Mouse (Mus musculus) midbrain, postnatal 0 days (tissue): ENCODE results near the gene Pagr1b. TPM values are rescaled to one million over a fixed set of nuclear protein-coding genes. Genes with fewer than 3 reads are reported as not detected.

Experiments
- ATAC-seq: fragments of 200-750 bp; cut with Nextera tagmentation; 2 replicates; pipeline ENCODE4 v1.8.0; 2017; ENCODE audit warnings: moderate number of reproducible peaks, mild to moderate bottlenecking, moderate TSS enrichment, moderate library complexity; ENCODE audit not compliant: low FRiP score
- DNase-seq: peaks from one replicate; pipeline ENCODE4 v3.0.0-alpha.2; 2015; ENCODE audit warnings: low spot score
- H3K27ac ChIP-seq: fragments of 300-500 bp; sonication (generic); 2 replicates; pipeline ENCODE4 v1.5.1; 2014; ENCODE audit warnings: low read depth, mild to moderate bottlenecking, low read length, mixed read lengths
- H3K27me3 ChIP-seq: fragments of 300-500 bp; sonication (generic); 2 replicates; pipeline ENCODE4 v1.6.1; 2014; ENCODE audit warnings: low read length, control low read depth, mixed read lengths; ENCODE audit not compliant: insufficient read depth
- H3K36me3 ChIP-seq: fragments of 300-500 bp; sonication (generic); 2 replicates; pipeline ENCODE4 v1.6.1; 2014; ENCODE audit warnings: low read length, control low read depth, mixed read lengths; ENCODE audit not compliant: insufficient read depth
- H3K4me1 ChIP-seq: fragments of 300-500 bp; sonication (generic); 2 replicates; pipeline ENCODE4 v1.6.1; 2014; ENCODE audit warnings: mild to moderate bottlenecking, control low read depth, antibody characterized with exemption, low read length, mixed read lengths; ENCODE audit not compliant: insufficient read depth
- H3K4me2 ChIP-seq: fragments of 300-500 bp; sonication (generic); 2 replicates; pipeline ENCODE4 v1.6.1; 2014; ENCODE audit warnings: low read depth, mild to moderate bottlenecking, low read length, mixed read lengths; ENCODE audit not compliant: poor library complexity, severe bottlenecking
- H3K4me3 ChIP-seq: fragments of 300-500 bp; sonication (generic); 2 replicates; pipeline ENCODE4 v1.5.1; 2014; ENCODE audit warnings: low read depth, mild to moderate bottlenecking, low read length, moderate library complexity
- H3K9ac ChIP-seq: fragments of 300-500 bp; sonication (generic); replicated peaks from 2 replicates; pipeline ENCODE4 v1.6.1; 2014; ENCODE audit warnings: mild to moderate bottlenecking, low read length, moderate library complexity, mixed read lengths; ENCODE audit not compliant: poor library complexity, severe bottlenecking
- H3K9me3 ChIP-seq: fragments of 300-500 bp; sonication (generic); 2 replicates; pipeline ENCODE4 v1.6.1; 2016; ENCODE audit warnings: low read length, control low read depth
- CTCF ChIP-seq: IDR thresholded peaks from 2 replicates; pipeline ENCODE4 v1.5.1; 2016; ENCODE audit warnings: antibody characterized with exemption, mild to moderate bottlenecking
- WGBS: fragments of 180-500 bp; shearing (Covaris S2); extraction: QIAGEN DNeasy Blood & Tissue Kit; methylation state at CpG from one replicate; pipeline ENCODE4 v1.1.7; 2014; 5-methylcytosine and 5-hydroxymethylcytosine counted together
- polyA plus RNA-seq: library from polyadenylated mRNA; unstranded; fragments of >200 nt; fragmentation: Nextera tagmentation; extraction: Ambion mirVana; gene quantifications from 2 replicates; pipeline ENCODE4 v1.2.1, GENCODE M21; 2015
- total RNA-seq: library from RNA; depleted of rRNA; stranded (reverse); fragments of >200 nt; gene quantifications from 2 replicates; pipeline ENCODE4 v1.2.3, GENCODE M21; 2014

Gene Pagr1b
- total and polyA plus RNA-seq, 2 experiments from 2014 or later: 2.4 TPM; not detected in 1

DNA sequence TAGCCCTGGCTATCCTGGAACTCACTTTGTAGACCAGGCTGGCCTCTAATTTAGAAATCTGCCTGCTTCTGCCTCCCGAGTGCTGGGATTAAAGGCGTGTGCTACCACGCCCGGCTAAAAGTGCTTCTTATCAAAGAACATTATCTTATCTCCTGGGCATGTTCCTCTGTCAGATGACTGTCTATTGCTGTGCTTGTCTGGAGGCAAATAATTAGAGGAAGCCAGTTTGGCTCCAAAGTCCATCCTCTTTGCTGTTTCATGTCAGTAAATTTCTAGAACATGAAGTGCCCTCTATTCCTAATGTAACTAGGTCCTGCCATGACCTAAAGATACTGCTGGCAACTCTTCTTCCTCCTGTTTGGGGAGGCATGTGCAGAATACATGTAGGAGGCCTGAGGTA is 34.2 kb downstream of the Pagr1b start:
- H3K9me3 ChIP-seq: no peaks in the 10 kb centered on the region
- H3K36me3 ChIP-seq: peaks cover 28% of the 10 kb centered on the region
- WGBS: 91% methylated on average over 4 of the region's 4 CpGs
- H3K4me3 ChIP-seq: no peak overlapping the region
- no peak for DNase-seq
- no peak overlapping the region for H3K4me2 ChIP-seq
- no peak for TF ChIP-seq CTCF
- H3K27ac ChIP-seq: no peak overlapping the region
- peaks cover 1% of the 10 kb centered on the region; the same call in 1 of the 2 replicates for H3K4me1 ChIP-seq
- no peak overlapping the region for H3K9ac ChIP-seq
- no peak for ATAC-seq
- H3K27me3 ChIP-seq: no peaks in the 10 kb centered on the region

DNA sequence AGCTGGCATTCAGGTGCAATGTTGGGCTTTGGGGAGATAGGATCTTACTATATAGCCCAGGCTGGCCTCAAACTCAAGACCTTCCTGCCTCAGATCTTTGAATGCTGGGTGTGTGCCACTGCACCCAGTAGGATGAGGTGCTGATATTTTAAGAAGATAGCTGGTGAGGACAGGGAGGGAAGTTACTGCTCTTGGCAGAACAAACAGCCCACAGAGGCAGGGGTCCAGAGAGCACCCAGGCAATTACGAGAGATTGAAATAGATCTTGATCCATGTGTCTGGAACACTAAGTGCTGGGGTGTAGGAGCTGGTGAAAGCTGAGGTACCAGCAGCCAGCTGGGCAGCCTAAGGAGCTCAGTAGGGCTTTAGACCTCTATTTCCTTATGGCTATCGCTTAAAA is 34.7 kb downstream of the Pagr1b start:
- Histone ChIP-seq H3K4me3 (no peak overlapping the region), H3K9me3 (no peaks in the 10 kb centered on the region), H3K27ac (no peak overlapping the region), H3K36me3 (peaks cover 28% of the 10 kb centered on the region), H3K9ac (no peak overlapping the region), H3K27me3 (no peaks in the 10 kb centered on the region), H3K4me1 (peaks cover 6% of the 10 kb centered on the region; the same call in 1 of the 2 replicates), H3K4me2 (no peak overlapping the region)
- 100% methylated on average over 2 of the region's 2 CpGs for WGBS
- TF ChIP-seq CTCF: no peak
- ATAC-seq: no peak
- DNase-seq: no peak

DNA sequence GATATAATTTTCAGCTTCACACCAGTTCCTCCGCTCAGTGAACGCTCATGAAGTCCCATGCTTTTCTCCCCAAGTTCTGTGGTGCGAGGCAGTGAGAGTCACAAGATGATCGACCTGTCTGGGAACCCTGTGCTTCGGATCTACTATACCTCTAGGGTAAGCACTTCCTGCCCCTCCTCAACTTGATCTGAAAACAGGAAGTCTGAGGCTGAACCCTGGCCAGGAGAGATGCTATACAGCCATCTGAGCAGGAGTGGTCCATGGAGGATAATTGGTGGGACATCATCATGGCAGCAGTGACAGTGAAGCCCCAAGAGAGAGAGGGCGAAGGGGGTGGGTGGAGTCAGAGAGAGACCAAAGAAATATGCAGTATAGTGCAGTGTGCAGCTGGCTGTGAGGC is 37.4 kb downstream of the Pagr1b start:
- no peak overlapping the region for H3K4me2 ChIP-seq
- H3K9me3 ChIP-seq: no peaks in the 10 kb centered on the region
- TF ChIP-seq CTCF: no peak
- H3K4me1 ChIP-seq: peaks cover 6% of the 10 kb centered on the region; the same call in 1 of the 2 replicates
- H3K36me3 ChIP-seq: peaks cover 28% of the 10 kb centered on the region
- ATAC-seq (no peak), DNase-seq (no peak)
- WGBS: 92% methylated on average over 6 of the region's 6 CpGs
- H3K27me3 ChIP-seq: no peaks in the 10 kb centered on the region
- no peak overlapping the region for H3K4me3 ChIP-seq
- no peak overlapping the region for H3K27ac ChIP-seq
- H3K9ac ChIP-seq: no peak overlapping the region

DNA sequence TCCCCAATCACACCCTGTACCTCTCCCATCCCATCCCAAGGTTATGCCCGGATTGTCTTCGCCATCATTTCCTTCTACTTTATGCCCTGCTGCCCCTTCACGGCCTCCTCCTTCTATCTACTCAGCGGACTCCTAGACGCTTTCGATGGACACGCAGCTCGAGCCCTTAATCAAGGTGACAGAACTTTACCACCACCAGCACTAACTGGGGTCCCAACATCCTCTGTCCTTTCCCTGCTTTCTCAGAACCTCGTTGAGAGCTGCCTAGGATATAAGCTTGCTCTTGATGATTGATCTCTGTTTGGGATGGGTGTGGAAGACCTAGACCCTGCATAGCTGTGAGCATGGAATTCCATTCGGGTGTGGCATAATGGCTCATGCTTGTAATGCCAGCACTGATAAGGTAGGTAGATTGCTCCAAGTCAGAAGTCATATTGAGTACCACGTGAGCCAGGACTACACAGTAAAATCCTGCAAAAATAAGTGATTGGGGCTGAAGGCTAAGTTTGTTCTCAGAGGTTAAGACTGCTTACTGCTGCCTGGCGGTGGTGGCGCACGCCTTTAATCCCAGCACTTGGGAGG is 39.3 kb downstream of the Pagr1b start:
- 28% methylated on average over 14 of the region's 14 CpGs for WGBS
- ATAC-seq: peak; percentile 9; the same call in 1 of the 2 replicates
- Histone ChIP-seq H3K36me3 (peaks cover 31% of the 10 kb centered on the region), H3K4me3 (peak overlapping the region; percentile 100), H3K9ac (peak overlapping the region; percentile 99), H3K4me2 (peak overlapping the region; percentile 90), H3K4me1 (peaks cover 6% of the 10 kb centered on the region; the same call in 1 of the 2 replicates), H3K9me3 (no peaks in the 10 kb centered on the region), H3K27ac (peak overlapping the region; percentile 93), H3K27me3 (no peaks in the 10 kb centered on the region)
- TF ChIP-seq CTCF: no peak
- no peak for DNase-seq

DNA sequence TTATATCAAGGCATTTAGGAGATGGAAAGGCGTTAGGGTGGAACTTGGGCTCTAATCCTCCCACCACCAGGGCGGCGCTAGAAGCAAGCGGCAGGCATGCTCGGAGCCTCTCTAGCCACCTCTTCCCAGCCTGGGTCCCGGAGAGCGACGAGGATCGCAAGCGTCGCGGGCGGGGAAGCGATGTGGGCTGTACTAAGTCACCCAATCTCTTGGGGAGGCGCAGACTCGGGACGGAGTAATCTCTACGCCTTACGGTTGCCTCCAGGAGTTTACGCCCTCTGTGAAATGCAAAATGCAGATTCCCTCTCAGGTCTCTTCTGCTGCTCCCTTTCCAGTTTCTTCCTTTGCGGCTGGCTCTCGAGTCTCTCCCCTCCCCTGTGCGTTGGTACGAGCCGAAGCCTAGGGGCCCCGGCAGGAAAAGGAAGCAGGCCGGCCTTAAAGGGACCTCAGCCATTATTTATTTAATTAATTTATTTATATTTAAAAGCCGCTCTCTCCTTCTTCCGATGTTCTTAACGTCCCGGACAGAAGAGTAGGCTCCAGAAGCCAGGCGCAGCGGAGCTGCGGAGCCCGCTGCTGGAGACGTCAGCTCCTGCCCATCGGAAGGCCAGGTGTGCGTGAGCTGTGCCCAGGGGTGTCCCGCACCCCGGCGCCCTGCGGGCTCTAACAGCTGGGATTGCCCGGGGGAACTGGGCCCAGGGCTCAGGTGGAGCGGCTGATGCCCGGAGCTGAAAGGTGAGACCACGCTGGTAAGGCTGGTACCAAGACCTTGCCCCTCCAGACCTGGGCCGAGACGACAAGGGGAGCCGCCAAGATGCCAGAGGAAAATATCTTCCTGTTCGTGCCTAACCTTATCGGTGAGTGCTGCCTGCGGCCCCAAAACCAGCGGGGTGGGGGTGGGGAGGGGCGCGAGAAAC is 40.1 kb downstream of the Pagr1b start, which contains the start of gene Cdiptos:
TSS of gene Cdiptos (minus strand) at position 149 of the 917 bp plus-strand sequence.
- ATAC-seq (peak; percentile 95), DNase-seq (peak; percentile 98)
- H3K9ac ChIP-seq: peak within 1 kb of the TSS; percentile 99
- no peaks in the 10 kb centered on the region for H3K9me3 ChIP-seq
- TF ChIP-seq CTCF: peak; percentile 99
- H3K27ac ChIP-seq: peak within 1 kb of the TSS; percentile 93
- no peaks in the 10 kb centered on the region for H3K27me3 ChIP-seq
- peak within 1 kb of the TSS; percentile 90 for H3K4me2 ChIP-seq
- H3K4me3 ChIP-seq: peak within 1 kb of the TSS; percentile 100
- H3K36me3 ChIP-seq: peaks cover 29% of the 10 kb centered on the region
- under 1% methylated on average over 54 of the region's 55 CpGs for WGBS
- peaks cover 6% of the 10 kb centered on the region; the same call in 1 of the 2 replicates for H3K4me1 ChIP-seq

DNA sequence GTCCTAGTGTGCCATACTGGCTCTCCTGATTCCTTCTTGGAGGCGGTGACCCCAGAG is 40.6 kb downstream of the Pagr1b start, which contains the start of gene Cdipt:
TSS of gene Cdipt (plus strand) at position 22 of the 57 bp plus-strand sequence.
- peak within 1 kb of the TSS; percentile 93 for H3K27ac ChIP-seq
- ATAC-seq: no peak
- DNase-seq: no peak

More for the DNA sequence above, 40.6 kb downstream of the Pagr1b start, which contains the start of gene Cdipt:
- no peaks in the 10 kb centered on the region for H3K9me3 ChIP-seq
- H3K36me3 ChIP-seq: peaks cover 31% of the 10 kb centered on the region
- peak within 1 kb of the TSS; percentile 90 for H3K4me2 ChIP-seq
- TF ChIP-seq CTCF: no peak
- peaks cover 6% of the 10 kb centered on the region; the same call in 1 of the 2 replicates for H3K4me1 ChIP-seq
- H3K27me3 ChIP-seq: no peaks in the 10 kb centered on the region
- WGBS: 7% methylated on average over 1 of the region's 1 CpGs
- H3K4me3 ChIP-seq: peak within 1 kb of the TSS; percentile 100
- peak within 1 kb of the TSS; percentile 99 for H3K9ac ChIP-seq
